Mouse (Mus musculus): ENCODE data around the gene Ndufb2.

The Ndufb2 gene

DNA sequence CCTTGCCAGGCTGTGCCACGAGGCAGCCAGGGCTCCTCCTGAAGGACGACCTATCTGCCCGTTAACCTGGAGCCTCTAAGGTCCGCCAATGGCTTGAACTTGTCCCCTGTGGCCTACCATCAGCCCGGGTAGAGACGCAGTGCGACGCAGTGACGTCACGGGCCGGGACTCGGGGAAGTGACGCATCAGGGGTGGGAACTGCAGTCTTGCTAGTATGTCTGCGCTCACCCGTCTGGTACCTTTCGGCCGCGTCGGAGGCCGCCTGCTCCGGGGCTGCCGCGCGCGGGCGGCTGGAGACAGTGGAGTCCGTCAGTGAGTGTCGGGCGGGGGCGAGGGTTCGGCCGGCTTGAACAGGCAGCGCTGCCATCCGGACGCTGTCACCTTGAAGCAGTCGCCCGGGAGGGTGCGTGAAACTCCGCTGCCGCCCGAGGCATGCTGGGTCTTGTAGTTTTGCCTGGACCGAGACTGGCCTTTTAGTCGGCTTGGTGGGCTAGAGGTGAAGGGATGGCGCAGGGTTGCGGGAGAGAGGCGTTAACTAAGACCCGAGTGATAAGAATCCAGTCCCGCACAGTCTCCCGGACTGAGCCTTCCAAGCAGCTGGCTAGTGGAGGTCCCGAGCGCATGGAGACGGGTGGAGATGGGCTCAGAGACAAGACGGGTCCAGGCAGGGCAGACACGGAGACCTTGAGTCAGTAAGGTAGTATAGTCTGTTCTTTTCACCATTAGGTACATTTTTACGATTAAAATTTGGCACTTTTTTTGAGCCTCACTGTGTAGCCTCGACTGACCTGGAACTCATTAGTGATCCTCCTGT is at the start of gene Ndufb2:
Ndufb2 (plus strand) TSS at position 174 of the 814 bp plus-strand sequence.
- DNase-seq (ENCODE audit: extremely low read depth, insufficient read length, low spot score), result peak; percentile 97

DNA sequence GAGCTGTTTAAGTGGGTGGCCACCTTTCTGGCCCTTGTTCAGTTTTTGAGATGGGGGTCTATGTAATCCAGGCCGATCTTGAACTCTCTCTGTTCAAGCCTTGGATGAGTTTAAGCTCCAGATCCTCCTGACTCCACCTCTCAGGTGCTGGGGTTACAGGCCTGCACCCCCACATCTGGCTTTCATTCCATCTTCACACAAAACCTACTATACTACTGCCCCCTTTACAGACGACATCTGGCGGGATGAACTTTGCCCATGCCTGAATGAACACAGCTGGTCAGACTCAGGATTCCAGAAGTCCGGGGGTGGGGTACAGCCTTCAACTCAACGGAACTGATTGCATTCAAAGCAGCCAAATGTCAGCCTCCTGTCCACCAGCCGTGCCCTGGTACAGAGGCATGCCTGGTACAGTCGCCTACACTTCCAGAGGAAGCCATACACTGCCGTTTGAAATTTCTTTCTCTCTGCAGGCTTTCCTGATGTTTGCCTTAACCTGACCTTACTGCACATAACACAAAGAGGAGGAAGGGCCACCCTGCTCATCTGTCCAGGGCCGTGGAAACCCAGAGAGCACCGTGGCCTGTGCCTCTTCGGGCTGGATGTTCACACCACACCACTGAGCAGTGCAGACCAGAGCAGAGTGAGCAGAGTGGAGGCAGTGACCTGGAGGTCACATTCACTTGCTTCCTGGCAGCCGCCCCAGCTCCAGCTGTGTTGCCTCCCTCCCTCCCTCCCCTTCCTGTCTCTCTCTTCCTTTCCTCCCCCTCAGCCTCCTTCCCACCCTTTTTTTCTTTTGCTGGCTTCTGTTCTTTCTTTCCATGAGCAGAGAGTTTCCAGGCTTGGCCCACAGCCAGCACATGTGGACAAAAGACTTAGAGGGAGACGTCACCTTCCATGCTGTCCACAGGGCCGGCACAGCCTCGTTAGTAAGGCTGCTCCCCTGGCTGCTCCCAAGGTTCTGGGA is 49.5 kb upstream of the Ndufb2 start:
- peak; percentile 54 for DNase-seq (ENCODE audit: extremely low read depth, insufficient read length, low spot score)

DNA sequence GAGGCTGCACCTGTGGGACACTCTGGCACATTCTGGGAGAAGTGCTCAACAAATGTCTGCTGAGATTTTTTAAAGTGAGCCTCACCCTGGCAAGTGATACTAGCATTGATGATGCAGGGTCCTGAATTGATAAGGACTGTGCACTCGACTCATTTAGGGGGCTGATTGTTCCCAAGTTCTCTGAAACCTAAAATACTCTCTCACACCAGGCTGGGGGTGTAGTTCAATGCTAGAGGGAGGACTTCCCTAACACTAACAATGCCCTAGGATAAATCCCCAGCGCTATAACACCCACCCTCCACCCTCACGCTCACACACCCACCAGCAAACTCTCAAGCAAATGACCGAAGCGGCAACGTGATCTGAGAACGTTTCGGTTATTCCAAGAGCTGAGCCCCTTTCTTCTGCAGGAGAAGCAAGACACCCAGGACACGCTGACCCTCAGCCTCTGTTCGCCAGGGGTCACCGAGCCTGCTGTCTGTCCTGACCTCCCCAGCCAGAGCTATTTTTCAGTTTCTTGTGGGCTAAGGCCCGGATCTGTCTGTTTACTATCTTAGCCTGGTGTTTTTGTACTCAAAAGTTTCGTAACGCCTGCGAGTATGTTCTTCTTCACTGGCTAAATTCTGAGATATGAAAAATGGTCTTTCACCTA is 48.5 kb upstream of the Ndufb2 start:
- DNase-seq (ENCODE audit: extremely low read depth, insufficient read length, low spot score), result no peak

- DNase-seq (ENCODE audit: extremely low read depth, insufficient read length, low spot score), result no peak
Observed at GRCm38 (mm10) chr6:39545474-39545873, 46.9 kb upstream of the Ndufb2 start.

GRCm38 (mm10) chr6:39548030-39548429 is 44.3 kb upstream of the Ndufb2 start:
- no peak for DNase-seq (ENCODE audit: extremely low read depth, insufficient read length, low spot score)

DNA sequence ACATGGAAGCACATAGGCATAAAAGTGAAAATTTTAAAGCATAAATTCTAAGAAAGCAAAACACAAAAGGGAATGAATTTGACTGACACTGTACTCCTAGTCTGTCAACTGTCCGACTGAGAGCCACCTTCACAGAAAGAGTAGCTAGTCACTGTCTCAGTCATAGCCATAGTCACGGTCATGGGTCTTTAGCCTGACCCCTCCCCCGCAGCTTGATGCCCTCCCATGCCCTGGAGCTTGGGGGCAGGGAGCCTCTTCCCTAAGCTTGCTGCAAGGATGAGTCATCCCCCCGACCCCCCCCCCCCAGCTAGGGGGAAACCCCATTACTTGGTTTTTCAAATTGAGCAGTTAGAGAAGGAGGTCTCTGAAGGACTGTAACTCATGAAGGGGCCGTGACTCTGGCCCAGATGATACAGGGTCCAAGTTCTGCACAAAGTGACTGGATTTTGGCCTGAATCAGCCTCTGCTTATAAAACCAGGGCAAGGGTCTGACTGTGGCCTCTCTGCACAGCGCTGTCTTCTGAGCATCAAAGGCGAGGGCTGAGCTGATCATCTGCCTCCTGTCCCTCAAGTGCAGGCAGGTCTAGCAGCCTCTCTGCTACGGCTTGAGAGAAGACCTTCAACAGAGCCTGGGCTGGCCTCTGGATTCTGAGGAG is 40.3 kb upstream of the Ndufb2 start:
- no peak for DNase-seq (ENCODE audit: extremely low read depth, insufficient read length, low spot score)

DNA sequence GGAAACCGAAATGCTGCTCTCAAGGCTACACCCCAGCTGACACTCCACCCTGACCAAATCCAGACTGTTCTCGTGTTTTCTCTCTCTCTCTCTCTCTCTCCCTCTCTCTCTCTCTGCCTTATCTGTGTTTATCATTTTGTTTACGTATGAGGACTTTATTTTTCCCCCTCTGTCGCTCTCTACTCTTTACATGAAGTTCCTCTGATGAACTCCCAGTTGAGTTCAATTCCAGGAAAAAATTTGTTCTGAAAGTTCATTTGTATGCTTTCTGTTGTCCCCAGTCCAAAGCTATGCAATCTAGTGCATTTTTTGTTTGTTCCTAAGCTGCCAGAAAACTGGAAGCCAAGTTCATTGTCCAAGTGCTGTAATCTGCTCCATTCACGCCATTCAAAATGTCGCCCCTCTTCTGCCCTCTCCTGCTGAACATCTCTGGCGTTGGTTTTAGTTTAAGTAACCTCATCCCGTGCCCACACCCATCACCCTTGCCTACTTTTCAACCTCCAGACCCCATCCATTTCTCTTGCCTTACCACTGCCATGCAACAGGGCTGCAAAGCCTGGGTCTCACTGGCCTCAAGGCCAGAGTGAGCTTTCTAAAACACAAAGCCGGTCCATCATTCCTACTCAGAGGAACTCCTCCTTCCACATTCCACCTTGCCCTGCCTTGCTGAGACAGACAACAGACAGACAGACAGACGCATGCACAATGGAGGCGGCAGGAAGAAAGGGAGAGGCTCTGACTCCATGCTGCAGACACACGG is 37.3 kb upstream of the Ndufb2 start:
- no peak for DNase-seq (ENCODE audit: extremely low read depth, insufficient read length, low spot score)

GRCm38 (mm10) chr6:39555648-39555945 is 36.8 kb upstream of the Ndufb2 start:
- DNase-seq (ENCODE audit: extremely low read depth, insufficient read length, low spot score), result no peak

GRCm38 (mm10) chr6:39556900-39557659 is 35.3 kb upstream of the Ndufb2 start:
- no peak for DNase-seq (ENCODE audit: extremely low read depth, insufficient read length, low spot score)

- DNase-seq (ENCODE audit: extremely low read depth, insufficient read length, low spot score), result no peak
Observed at GRCm38 (mm10) chr6:39557723-39558261, 34.6 kb upstream of the Ndufb2 start, which contains the start of gene Dennd2a. TSS of gene Dennd2a (minus strand) at chr6:39557867.

DNA sequence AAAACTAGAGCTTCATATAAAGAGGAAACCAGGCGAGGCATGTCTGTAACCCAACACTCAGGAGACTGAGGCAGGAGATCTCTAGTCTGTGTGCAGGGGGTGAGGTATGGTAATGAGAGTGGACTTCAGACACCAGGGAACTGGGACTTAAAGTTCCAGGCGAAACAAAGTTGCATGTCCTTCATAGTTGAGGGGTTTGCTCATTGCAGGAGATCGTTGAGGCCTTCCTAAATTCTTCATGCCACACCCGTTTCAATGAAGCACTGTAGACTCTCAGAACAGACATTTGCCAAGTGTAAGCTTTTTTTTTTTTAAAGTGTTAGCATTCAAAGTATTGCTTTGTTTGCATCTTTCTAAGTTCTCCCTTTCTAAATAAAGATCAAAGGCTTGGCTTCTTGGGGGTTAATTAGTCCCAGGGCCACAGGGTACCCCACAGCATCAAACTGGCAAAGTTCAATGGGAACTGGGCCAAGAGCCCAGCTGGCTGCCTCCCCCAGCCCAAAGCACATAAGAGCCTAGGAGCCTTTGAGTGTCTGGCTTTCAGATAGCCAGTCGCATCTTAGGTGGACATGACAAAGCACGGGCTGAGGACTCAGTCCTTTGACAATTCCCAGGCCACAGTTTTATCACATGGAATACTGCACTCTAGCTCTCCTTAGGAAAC is 33.0 kb upstream of the Ndufb2 start:
- no peak for DNase-seq (ENCODE audit: extremely low read depth, insufficient read length, low spot score)

DNA sequence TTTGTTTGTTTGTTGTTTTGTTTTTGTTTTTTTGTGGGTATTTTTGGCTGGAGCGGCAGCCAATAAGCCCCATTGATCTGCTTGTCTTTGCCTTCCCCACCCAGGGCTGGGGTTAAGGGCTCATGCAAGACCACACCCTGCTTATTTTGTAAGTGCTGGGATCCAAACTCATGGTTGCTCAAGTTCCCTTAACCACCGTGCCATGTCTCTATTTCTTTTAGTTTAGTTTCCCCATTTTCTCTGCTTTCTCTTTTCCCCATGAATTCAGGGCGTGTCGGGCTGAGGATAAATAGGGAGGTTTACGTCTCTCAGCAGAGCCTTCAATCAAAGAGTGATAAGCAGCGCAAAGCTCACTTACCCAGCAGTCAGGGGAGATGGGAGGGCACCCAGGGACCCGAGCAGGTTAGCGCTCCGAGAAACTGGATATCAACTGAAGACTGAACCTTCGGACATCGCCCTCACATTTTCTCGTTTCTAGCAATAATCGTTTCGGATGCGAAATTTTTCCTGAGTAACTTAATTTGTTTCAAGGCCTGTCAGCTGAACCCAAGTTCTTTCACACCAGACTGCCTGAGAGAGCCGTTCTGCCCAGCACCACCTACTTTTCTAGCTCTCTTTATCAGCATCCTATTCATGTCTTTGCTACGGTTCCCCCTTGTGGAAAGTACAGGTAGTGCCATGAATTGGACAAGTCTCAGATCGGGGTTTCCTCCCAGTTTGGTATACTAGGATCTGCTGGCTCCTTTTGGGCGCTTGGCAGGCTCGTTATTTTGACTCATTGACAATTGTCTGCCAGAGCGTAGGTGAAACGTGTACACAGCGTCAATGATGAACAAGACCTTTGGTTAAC is 30.0 kb upstream of the Ndufb2 start:
- DNase-seq (ENCODE audit: extremely low read depth, insufficient read length, low spot score), result no peak

- no peak for DNase-seq (ENCODE audit: extremely low read depth, insufficient read length, low spot score)
Observed at GRCm38 (mm10) chr6:39567528-39567927, 24.8 kb upstream of the Ndufb2 start.

DNA sequence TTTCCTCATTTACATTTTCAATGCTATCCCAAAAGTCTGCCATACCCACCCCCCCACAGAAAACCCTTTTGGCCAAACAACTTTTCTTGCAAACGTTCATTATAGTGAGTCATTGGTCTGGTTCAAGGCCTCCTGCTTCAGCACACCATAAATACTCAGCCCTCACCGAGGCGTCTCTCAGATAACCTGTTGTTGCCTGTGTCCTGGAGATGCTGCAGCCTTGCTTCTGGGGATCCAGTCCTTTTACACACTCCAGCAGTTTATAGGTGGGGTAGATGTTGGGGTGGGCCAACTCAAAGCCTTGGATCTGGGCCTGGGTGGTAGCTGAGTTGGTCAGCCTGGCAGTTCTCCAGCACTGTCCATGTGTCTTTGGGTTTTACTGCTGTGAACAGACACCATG is 21.9 kb upstream of the Ndufb2 start:
- no peak for DNase-seq (ENCODE audit: extremely low read depth, insufficient read length, low spot score)

- peak; percentile 81 for DNase-seq (ENCODE audit: extremely low read depth, insufficient read length, low spot score)
Observed at GRCm38 (mm10) chr6:39573791-39574554, 18.4 kb upstream of the Ndufb2 start, which contains the start of gene Adck2. TSS of gene Adck2 (plus strand) at chr6:39573873.

DNA sequence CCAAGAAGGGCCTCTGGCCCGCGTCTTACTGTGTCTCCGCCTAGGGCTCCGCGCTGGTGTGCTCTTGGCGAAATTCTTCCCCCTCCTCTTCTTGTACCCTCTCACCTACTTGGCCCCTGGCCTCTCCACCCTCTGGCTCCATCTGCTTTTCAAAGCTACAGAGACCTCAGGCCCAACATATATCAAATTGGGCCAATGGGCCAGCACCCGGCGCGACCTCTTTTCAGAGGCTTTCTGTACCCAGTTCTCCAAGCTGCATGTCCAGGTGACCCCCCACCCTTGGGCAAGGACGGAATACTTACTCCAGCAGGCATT is 17.9 kb upstream of the Ndufb2 start:
- DNase-seq (ENCODE audit: extremely low read depth, insufficient read length, low spot score), result no peak

- no peak for DNase-seq (ENCODE audit: extremely low read depth, insufficient read length, low spot score)
Observed at GRCm38 (mm10) chr6:39574951-39575350, 17.4 kb upstream of the Ndufb2 start.
